Mouse (Mus musculus) lung, postnatal 0 days (tissue): ENCODE results near the gene Osbpl9.

Experiments used
- CTCF ChIP-seq: IDR thresholded peaks from 2 replicates; pipeline ENCODE4 v1.5.1; 2016; ENCODE audit warnings: antibody characterized with exemption, mild to moderate bottlenecking
- EP300 ChIP-seq: IDR thresholded peaks from 2 replicates; pipeline ENCODE4 v1.6.1; 2016; ENCODE audit warnings: antibody characterized with exemption, mild to moderate bottlenecking, control low read depth

DNA sequence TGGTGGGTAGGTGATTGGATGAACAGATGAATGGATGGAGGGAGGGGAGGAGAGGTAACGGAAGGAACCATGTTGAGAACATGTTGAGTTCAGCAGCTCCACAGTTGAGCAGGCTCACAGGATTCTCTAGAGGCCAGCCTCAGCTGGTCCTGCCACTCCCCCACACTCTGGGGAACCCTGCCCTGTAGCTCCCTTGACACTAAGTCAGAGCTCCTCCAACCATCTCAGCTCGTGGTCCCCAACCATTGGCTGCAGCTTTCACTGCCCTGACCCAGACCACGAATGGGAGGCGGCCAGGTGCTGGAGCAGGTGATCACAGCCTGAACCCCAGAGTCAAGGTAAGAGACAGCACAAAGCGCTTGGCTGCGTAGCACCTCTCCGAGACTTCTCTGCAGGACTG lies 15.9 kb upstream of the Osbpl9 start:
- TF ChIP-seq CTCF, result no peak
- no peak for TF ChIP-seq EP300
